Mouse (Mus musculus) cerebellum, postnatal 4 days (tissue): Measurements from ENCODE around the gene Fam173b.
"Not testable (repeated sequence)": the region's sequence is repeated elsewhere in the genome, so short reads cannot be mapped to it uniquely, and the experiment has no call there.

Experiments used
- DNase-seq, 2 experiments: peaks; one replicate each; pipeline ENCODE4 v3.0.0; 2022; ENCODE audit warnings: low spot score in 2 of 2, mixed read lengths in 1 of 2

The Fam173b gene

DNA sequence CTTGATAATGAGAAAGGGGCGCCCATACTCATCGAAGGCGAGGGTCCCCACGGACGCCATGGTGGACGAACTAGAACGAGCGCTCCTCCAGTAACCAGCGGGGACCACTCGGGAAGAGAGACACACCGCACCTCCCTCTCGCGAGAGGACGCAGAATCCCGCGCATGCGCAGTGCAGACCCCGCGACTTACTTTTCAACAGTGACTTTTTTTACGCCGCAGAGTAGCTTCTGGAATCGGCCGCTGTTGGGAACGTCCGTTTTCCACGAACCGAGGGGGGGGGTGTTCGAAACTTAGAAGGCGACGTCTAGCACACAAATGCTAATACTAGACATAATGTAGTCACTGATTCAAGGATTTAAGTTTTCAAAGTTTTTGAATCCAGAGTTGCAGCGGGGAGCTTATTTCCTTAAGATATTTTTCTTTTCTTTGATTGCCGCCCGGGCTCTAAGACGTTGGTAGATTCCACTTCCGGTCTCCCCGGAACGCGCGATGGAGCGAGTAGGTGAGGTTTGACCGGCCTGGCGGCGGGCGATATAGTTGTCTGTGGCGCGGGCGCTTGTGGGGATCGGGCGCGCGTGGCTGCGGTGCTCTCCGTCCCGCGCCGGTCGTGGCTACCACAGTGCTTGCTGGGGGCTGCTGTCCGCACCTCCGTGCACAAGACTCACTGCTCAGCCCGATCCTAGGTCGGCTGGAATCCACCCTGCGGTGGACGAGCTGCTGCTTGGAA is at the start of gene Fam173b, which contains the start of gene Cct5:
Gene Fam173b, plus strand, starts transcription at position 207 of the 729 bp plus-strand sequence.
Gene Cct5, minus strand, starts transcription at position 159 of the 729 bp plus-strand sequence.
- peak; percentile 99 for DNase-seq

DNA sequence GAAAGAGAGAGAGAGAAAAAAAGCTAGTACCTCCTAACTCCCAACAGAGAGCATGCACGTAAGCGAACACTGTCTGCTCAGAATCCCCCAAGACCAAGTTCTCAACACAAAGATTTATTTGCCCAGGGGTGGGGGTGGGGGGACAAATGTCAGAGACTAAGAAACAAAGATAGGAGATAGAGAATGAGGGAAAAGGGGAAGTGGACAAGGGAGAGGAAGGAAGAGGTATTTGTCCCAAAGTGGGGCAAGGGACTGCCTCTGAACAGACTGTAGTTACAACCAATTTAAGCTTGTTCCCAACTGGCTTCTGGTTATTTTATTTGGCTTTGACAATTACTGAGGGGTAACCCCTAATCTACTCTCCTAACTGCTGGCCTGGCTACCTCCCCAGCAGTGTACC is 46.8 kb upstream of the Fam173b start:
- no peak for DNase-seq

DNA sequence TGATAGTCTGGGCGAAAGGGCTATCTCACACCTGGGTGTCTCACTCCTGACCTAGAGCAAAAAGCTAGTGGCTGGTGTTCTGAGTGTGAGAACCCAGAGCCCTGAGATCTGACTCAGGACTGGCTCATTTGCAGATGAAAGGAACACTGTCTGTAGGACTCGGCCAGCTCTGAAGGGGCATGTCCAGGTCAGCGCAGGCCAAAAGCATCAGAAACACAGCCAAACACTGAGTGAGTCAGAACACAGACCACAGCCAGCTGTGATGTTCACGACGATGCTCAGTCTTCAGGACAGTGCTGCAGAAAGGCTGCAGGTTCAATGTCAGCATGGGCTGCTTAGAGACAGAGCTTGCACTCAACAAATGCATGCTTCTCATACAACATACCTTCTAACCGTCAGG is 40.3 kb upstream of the Fam173b start:
- no peak for DNase-seq

DNA sequence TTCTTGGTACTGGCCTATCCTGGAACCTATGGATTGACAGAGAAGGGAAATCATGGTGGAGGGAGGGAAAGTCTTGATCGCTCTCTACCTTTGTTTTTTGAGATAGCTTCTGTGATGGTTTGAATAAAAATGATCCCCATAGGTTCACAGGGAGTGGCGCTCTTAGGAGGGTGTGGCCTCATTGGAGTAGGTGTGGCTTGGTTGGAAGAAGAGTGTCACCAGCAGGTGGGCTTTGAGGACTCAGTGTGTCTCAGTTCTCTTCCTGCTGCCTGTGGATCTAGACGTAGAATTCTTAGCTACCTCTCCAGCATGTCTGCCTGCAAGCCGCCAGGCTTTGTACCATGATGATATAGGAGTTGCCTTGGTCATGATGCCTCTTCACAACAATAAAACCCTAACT is 39.7 kb upstream of the Fam173b start:
- DNase-seq: no peak

DNA sequence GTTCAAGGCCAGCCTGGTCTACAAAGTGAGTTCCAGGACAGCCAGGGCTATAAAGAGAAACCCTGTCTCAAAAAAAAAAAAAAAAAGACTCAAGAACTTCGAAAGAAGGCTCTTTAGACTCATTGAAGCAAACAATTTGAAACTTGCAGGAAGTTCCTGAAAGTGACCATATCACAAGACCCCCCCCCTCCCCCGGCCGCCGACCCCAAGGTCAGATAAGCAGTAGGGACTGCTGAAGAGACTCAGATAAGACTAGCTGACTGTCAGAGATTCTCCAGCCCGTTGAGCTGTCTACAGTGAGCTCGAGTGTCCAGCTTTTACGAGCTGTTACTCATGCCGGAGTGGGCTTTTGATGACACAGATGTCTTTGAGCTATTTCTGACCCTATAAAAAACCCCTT is 38.8 kb upstream of the Fam173b start:
- DNase-seq: no peak

DNA sequence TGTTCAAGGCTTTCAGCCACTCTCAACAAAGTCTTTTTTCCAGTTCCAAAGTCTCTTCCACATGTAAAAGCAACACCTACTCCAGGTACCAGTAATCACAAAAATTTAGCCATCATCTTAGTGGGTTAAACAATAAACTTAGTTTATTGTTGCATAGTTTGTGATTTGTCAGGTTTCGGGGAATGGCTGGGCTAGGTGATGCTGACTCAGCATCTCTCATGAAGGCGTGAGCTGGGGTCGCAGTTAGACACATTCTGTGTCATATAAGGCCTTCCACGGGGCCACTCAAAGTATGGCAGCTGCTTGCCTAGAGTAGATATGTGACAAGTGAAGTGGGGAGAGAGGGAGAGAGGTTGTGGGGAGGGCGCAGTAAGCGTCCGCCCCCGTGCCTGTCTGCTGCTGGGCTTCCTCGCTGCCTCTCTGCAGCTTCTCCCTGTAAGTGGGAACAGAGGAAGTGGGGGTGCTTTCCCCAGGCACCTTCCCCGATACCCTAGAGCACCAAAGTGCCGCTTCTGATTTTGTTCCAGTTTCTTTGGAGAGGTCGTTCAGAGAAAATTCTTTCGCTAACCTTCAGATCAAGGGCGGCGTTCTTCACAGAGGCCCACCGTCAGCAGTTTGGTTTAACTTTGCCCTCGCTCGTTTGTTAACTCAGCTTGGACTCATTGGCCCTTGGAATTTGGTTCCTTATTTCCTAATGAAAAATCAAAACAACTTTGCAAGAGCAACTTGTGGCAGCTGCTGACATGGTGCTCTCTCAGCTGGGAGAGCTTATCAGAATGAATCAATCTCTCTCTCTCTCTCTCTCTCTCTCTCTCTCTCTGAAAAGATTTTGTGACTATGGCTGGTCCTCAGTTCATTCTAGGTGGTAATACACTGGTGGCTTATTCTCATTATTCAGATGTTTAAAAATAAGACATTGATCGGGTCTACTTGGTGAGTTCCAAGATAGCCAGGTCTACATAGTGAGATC is 37.8 kb upstream of the Fam173b start:
- no peak for DNase-seq

DNA sequence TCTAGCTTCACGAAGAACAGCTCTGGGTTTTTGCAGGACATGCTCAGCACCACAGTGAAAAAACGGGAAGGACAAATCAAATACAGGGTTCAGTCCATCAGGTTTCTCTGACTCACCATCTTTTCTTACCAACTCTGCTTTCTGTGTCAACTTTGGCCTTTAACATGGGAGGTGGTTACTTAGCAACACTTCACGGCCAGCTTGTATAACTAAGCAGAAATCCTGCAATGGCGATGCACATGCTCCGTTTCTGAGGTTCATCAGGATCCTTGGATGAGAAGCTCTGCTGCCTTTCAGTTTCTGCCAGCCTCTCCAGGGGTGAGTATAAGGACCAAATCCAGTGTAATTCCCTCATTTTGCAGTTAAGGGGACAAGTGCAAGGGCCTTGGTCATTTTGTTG is 36.5 kb upstream of the Fam173b start, which contains the start of gene Cmbl:
Gene Cmbl, plus strand, starts transcription at position 206 of the 400 bp plus-strand sequence.
- no peak for DNase-seq

DNA sequence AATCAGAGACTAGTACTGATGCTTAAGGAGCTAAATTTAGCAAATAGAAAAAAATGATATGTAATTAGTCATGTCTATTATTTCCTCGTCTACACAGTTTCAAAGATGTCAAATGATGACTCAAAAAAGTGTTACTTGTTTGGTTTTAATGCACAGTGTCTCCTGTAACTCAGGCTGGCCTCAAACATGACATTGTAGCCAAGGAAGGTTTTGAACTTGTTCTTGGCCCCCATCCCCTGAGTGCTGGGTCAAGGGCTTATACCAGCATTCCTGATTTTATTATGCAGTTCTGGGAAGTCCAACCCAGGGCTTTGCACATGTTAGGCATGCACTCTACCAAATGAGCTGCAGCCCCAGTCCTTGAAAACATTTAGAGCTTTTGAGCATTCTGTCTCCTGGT is 35.9 kb upstream of the Fam173b start:
- DNase-seq: no peak

DNA sequence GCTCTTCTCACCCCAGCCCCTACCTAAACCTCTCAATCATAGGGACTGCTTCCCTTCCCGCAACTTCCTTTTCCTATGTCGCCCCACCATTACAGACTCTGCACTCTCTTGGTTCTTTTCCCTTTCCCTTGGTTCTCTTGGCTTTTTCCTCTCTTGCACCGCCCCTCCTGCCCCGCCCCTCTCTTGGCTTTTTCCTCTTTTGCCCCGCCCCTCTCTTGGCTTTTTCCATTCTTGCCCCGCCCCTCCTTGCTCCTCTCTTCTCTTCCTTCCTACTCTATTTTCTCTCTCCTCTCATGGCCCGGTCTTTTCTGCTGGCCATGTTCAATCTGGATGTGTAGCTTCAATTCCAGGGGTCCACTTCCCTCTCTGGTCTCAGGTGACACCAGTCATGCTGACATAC is 34.2 kb upstream of the Fam173b start:
- no peak for DNase-seq

DNA sequence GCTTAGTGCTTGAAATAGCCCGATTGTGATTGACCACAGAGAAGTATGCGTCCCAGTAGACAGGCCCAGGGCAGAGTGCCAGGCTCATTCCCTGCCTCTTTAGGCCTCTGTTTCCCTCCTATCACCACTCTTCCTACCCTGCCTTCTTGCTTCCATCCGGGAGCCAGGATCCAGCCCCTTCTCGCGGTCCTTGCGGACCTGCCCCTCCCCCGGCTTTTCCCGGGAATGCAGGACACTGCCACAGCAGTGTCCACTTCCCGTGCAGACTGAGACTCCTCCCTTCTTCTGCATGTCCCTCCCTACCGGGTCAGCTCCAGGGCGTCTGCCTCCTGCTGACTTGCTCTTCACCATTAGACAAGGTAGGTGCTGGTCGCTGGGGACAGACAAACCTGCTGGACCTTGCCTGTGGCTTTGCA is 33.1 kb upstream of the Fam173b start:
- no peak for DNase-seq

DNA sequence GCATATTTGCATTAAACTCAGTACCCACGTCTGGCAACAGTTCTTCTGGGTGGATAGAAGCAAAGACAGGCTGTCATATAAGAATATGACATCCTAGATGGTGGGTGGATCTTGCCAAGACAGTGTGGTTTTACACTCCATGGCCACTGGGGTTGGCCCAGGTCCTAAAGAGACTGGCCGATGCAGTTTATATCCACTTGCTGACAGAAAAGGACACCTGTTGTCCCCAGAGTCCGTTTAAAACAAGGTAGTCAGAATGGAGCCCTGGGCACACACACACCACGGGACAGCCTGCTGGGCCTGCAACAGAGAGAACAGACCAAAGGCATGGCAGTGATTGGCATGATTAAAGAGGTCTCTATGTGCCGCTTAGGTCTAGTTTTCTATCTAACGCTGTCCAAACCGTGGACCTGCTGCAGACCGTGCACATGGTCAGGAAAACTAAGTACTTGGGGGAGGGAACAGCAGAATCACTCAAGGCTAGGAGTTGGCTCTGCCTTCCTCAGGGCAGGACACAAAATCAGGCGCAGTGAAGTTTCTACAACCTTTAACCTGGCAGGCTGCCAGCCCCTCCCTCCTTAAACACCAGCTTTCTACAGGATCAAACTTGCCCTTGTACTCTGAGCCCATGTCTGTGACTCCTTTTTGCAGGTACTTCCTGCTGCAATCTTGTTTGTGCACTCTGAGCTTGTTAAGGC is 32.2 kb upstream of the Fam173b start:
- no peak for DNase-seq

DNA sequence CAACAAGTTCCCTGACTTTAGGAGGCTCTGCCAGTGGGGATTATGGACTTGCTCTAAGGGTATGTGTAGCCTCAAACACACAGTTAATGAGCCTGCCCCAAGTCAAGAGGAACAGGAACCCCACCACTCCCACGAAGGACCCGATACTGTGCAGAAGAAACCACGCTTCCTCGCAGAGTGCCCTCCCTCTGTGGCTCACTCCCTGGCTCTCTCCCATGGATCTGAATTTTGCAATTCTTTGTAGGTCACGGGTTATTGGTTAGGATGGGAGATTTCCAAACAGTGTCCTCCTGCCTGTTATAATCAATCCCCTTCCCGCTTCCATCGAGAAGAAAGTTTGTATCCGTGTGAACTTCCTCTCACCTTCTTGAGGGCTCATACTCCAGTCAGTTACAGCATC is 30.7 kb upstream of the Fam173b start:
- no peak for DNase-seq

DNA sequence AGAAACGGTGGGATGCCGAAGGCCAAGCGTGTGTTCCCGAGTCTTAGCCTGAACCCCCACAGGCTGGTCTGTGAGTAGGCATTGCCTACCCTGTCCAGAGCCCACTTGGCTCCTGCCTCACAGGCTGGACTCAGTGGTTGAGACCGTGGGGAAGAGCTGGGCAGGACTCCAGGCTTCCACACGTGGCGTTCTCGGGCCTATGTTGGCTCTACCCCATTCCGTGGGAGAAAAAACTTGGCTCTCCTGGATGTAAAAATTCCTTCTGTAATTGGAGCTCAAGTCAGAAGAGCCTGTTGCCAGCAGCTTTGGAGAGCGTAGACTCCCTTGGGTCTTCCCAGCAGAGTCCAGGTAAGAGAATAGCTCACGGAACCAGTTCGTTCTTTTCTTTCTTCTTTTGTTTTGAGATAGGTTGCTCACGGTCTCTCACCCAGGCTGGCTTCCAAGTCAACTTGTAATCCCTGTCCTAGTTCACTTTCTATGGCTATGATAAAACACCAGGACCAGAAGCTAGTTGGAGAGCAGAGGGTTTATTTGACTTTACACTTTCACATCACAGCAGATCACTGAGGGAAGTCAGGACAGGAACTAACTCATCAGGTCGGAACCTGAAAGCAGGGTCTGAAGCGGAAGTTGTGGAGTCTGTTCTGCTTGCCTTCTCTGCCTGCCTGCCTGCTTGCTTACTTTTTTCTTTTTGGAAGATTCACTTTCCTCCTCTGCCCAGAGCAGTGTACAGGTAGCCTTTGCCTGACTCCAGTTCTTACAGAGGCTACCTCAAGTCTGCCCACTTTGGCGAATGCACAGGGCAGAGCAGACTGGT is 29.5 kb upstream of the Fam173b start:
- no peak for DNase-seq

DNA sequence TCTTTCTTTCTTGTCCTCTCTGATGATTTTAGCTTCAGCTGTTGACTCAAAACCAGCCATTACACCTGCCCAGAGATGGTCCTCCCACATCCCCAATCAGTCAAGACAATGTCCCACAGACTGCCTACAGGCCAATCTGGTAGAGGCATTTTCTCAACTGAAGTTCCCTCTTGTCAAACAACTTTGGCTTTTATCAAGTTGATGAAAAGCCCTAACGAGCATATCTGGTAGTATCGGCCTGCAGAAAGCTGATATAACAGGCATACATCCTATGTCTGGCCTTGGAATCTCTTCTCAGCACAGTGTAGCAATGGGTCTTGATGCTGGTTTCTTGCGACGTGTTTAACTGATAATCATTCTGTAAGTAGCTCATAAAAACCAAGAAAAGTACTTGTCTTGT is 28.4 kb upstream of the Fam173b start:
- DNase-seq: no peak

DNA sequence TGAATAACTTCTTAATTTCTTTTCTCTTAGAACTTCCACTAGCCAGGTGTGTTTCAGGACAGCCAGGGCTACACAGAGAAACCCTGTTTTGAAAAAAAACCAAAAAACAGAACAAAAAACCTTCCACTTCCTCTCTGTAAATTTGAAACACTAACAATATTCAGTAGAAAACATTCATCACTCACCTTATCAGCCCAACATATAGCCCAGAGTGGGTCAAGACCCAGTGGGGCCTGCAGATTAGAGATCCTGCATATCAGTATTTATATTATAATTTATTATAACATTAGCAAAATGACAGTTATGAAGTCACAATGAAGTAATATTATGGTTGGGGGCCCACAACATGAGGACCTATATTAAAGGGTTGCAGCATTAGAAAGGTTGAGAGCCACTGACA is 28.0 kb upstream of the Fam173b start:
- no peak for DNase-seq

DNA sequence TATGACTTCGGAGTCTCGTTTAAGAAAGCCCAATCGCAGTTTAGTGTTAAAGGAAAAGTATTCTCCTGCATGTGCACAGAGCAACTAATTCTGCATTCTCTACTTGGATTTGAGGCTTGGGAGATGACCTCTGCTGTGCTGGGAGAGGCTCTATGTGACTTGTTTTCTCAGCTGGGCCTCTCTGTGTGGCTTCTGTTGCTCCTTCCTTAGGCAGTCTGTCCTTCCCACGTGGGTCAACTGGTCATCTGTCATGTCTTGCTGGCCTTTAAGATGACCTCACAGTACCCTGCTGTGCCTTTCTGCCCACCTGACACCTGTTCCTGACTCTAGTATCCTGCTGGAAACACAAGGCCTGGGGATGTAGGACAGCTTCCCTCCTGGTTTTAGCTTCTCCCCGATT is 25.6 kb upstream of the Fam173b start:
- no peak for DNase-seq

DNA sequence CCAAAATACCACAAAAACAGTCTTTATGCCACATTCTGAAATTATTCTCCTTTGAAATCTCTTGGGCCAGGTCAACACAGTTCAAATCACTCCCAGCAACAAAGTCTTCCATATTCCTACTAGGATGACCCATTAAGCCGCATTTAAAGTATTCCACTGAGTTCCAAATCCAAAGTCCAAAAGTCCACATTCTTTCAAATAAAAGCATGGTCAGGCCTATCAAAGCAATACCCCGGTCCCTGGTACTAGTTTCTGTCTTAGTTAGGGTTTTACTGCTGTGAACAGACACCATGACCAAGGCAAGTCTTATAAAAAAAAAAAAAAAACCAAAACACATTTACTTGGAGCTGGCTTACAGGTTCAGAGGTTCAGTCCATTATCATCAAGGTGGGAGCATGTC is 20.6 kb upstream of the Fam173b start:
- not testable (repeated sequence) for DNase-seq

DNA sequence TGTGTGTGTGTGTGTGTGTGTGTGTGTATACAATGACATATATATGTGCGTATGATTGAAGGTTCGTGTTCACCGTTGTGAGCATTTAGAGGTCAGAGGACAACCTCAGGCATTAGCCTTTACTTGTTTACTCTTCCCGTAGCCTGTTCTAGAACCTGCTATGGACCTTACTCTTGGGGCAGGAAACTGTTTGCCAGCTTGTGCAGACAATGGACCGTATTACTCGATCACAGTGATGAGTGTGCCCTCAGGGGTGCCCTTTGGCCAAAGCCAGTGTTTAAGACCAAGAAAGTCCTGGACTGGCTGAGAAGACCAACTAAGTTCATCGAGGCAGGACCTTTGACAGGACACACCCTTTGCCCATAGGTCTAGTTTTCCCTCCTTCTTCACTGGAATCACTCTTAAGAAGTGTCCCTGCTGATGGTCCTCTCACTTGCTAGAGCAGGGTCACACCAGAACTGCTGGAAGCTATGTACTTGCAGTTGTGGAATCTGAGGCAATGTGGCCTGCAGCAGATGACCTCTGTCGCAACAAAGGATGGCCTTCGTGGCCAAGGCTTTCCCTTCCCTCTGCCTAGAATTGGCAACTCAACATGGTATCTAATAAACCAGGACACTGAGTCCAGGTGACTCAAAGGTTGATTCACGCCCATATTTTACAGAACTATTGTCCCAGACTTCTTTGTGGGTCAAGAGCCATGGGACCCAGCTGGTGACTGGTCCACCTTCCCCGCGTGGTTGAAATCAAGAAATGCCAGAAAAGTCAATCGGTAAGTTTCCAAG is 18.2 kb upstream of the Fam173b start:
- no peak for DNase-seq

DNA sequence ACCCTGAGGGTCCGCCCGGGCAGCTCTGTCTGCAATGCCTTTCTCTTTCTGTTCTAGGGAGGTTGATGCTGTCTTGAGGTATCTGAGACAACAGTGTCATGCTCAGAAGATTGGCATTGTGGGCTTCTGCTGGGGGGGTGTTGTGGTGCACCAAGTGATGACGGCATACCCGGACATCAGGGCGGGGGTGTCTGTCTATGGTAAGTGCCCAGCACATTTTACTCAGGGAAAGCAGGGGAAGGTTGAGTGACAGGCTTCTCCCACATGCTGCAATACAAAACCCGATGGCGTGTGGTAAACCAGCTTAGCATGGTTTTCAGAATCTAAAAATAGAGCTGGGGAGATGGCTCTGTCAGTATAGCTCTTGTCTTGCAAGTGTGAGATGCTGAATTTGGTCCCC is 16.4 kb upstream of the Fam173b start:
- no peak for DNase-seq

DNA sequence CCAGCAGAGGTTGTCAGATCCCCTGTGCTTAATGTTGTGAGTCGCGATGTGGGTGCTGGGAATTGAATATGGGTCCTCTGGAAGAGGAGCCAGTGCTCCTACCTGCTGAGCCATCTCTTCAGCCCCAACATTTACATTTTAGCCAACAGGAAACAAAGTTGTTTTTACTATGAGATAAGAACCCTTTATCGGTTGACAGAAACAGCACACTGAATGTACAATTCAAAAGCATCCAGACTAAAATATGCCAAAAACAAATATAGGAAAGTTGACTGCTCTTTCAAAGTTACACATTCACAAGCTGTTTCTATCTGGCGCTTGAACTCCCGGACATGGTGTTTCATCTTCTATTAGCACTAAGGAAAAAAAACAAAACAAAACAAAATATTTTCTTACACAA is 15.6 kb upstream of the Fam173b start:
- no peak for DNase-seq
